Mouse (Mus musculus) kidney, embryonic 14.5 days (tissue): ENCODE data around the gene Ergic1. TPM values are rescaled to one million over a fixed set of nuclear protein-coding genes. Genes with fewer than 3 reads are reported as not detected.

Source experiments
- ATAC-seq: fragments of 200-750 bp; cut with Nextera tagmentation; 2 replicates; pipeline ENCODE4 v1.8.0; 2017; ENCODE audit warnings: moderate number of reproducible peaks, mild to moderate bottlenecking, moderate TSS enrichment, moderate library complexity; ENCODE audit not compliant: low FRiP score, low TSS enrichment
- H3K27ac ChIP-seq: fragments of 300-500 bp; sonication (generic); 2 replicates; pipeline ENCODE4 v1.5.1; 2014; ENCODE audit warnings: low read depth, mild to moderate bottlenecking, low read length, moderate library complexity, mixed read lengths
- H3K27me3 ChIP-seq: fragments of 300-500 bp; sonication (generic); 2 replicates; pipeline ENCODE4 v1.6.1; 2014; ENCODE audit warnings: mild to moderate bottlenecking, low read length; ENCODE audit not compliant: control insufficient read depth, insufficient read depth
- H3K36me3 ChIP-seq: fragments of 300-500 bp; sonication (generic); 2 replicates; pipeline ENCODE4 v1.6.1; 2014; ENCODE audit warnings: low read length, mixed read lengths; ENCODE audit not compliant: control insufficient read depth, insufficient read depth
- H3K4me1 ChIP-seq: fragments of 300-500 bp; sonication (generic); 2 replicates; pipeline ENCODE4 v1.6.1; 2014; ENCODE audit warnings: low read length, mixed read lengths; ENCODE audit not compliant: control insufficient read depth, insufficient read depth
- H3K4me2 ChIP-seq: fragments of 300-500 bp; sonication (generic); replicated peaks from 2 replicates; pipeline ENCODE4 v1.6.1; 2014; ENCODE audit warnings: low read depth, mild to moderate bottlenecking, low read length
- H3K4me3 ChIP-seq: fragments of 300-500 bp; sonication (generic); 2 replicates; pipeline ENCODE4 v1.5.1; 2014; ENCODE audit warnings: mild to moderate bottlenecking, low read length
- H3K9ac ChIP-seq: fragments of 300-500 bp; sonication (generic); 2 replicates; pipeline ENCODE4 v1.6.1; 2014; ENCODE audit warnings: low read depth, mild to moderate bottlenecking, low read length, moderate library complexity
- H3K9me3 ChIP-seq: fragments of 300-500 bp; sonication (generic); 2 replicates; pipeline ENCODE4 v1.6.1; 2016; ENCODE audit warnings: low read length; ENCODE audit not compliant: control insufficient read depth
- WGBS: fragments of 180-500 bp; shearing (Covaris S2); extraction: QIAGEN DNeasy Blood & Tissue Kit; methylation state at CpG from one replicate; pipeline ENCODE4 v1.1.7; 2014; 5-methylcytosine and 5-hydroxymethylcytosine counted together
- polyA plus RNA-seq: library from polyadenylated mRNA; unstranded; fragments of >200 nt; fragmentation: Nextera tagmentation; extraction: Ambion mirVana; gene quantifications from 2 replicates; pipeline ENCODE4 v1.2.1, GENCODE M21; 2014

Ergic1 gene
- polyA plus RNA-seq, 1 experiment from 2014 or later = 150 TPM

DNA sequence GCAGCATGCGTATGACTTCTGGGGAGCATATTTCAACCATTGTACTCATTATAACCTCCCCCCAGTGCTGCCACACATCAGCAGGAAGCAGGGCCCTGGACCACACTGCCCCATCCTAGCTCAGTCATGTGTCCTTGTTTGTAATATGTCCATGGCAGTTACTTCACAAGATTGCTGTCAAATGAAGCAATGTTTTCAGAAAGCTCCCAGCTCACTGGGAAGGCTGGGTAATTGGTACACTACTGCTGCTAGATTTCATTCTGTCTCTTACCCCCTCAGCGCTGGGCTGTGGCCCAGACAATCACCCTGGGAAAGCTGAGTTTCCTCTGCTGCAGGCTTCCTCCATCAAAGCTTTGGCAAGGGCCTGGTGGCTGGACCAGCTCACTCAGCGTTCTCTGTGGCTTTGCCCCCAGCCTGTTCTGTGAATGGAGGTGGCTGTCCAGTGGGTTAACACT lies 79.0 kb downstream of the Ergic1 start:
- WGBS = 95% methylated on average over 3 of the region's 3 CpGs
- no peaks in the 10 kb centered on the region for H3K9me3 ChIP-seq
- H3K27me3 ChIP-seq = no peaks in the 10 kb centered on the region
- H3K9ac ChIP-seq = no peak overlapping the region
- ATAC-seq = no peak
- H3K4me3 ChIP-seq = no peak overlapping the region
- H3K27ac ChIP-seq = no peak overlapping the region
- peaks cover 80% of the 10 kb centered on the region for H3K36me3 ChIP-seq
- no peak overlapping the region for H3K4me2 ChIP-seq
- no peaks in the 10 kb centered on the region for H3K4me1 ChIP-seq

DNA sequence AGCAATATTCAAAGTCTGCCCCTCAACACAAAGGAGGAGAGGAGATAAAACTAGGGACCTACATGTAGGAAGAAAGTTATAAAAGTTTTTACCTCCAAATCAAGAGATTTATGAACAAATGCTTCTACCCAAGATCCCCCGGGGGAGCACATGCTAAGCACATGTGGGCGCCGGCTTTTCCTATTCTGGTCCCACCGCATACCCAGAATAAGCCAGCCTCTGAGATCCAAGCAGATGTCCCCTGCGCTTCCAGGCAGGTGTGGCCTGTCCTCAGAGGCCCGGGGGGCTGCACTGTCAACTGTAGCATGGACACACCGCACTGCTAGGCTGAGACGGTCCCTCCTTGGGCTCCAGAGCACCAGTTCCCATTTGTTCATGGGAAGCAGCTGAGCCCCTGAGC lies 82.2 kb downstream of the Ergic1 start:
- 96% methylated on average over 8 of the region's 8 CpGs for whole genome bisulfite sequencing

DNA sequence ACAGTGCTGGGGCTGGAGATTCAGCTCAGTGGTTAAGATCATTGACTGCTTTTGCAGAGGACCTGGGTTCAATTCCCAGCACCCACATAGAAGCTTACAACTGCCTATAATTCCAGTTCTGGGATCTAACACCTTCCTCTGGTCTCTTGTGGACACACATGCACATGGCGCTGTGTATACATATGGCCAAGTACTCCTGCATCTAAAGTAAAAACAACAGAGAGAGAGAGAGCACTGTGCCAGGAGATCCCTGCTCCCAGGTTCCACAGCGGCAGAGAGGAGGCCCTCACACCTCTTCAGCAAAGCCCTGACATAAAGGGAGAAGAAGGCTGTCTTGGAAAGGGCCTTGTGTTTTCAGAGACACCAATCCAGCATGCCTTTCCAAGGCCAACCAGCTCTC lies 82.7 kb downstream of the Ergic1 start:
- Histone ChIP-seq H3K4me2 (no peak overlapping the region), H3K36me3 (peaks cover 74% of the 10 kb centered on the region), H3K4me1 (no peaks in the 10 kb centered on the region), H3K4me3 (no peak overlapping the region), H3K27ac (no peak overlapping the region), H3K9ac (no peak overlapping the region), H3K27me3 (no peaks in the 10 kb centered on the region), H3K9me3 (no peaks in the 10 kb centered on the region)
- no peak for ATAC-seq
- WGBS = 93% methylated on average over 2 of the region's 2 CpGs

More for the DNA sequence above, 82.2 kb downstream of the Ergic1 start:
- Histone ChIP-seq H3K4me2 (no peak overlapping the region), H3K9ac (no peak overlapping the region), H3K27me3 (no peaks in the 10 kb centered on the region), H3K4me1 (no peaks in the 10 kb centered on the region), H3K27ac (no peak overlapping the region), H3K36me3 (peaks cover 71% of the 10 kb centered on the region), H3K9me3 (no peaks in the 10 kb centered on the region), H3K4me3 (no peak overlapping the region)
- no peak for ATAC-seq

- H3K4me2 ChIP-seq = no peak overlapping the region
- H3K4me3 ChIP-seq = no peak overlapping the region
- H3K4me1 ChIP-seq = no peaks in the 10 kb centered on the region
- no peak overlapping the region for H3K9ac ChIP-seq
- no peaks in the 10 kb centered on the region for H3K9me3 ChIP-seq
- ATAC-seq = no peak
- H3K27ac ChIP-seq = no peak overlapping the region
- peaks cover 71% of the 10 kb centered on the region for H3K36me3 ChIP-seq
- WGBS = 91% methylated on average over 9 of the region's 9 CpGs
- H3K27me3 ChIP-seq = no peaks in the 10 kb centered on the region
Observed at GRCm38 (mm10) chr17:26644509-26645410, 83.5 kb downstream of the Ergic1 start.

DNA sequence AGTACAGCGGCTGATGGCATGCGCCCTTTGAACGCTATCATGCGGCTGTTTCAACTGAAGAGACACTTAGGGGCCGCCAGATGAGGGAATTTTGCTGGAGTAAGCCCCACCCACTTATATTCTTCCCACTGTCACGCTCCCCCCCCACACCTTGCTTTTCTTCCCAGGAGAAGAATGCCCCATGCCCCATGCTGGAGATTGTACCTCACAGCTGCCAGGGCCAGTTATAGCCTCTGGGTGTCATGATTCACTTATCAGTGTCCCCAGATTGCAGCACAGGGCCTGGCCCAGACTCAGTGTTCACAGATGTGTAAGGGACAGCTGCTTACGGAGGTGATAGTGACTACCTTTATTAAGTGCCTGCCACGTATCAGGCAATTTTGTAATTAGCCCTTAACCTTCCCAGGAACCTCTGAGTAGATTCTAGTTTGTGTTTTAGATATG lies 84.1 kb downstream of the Ergic1 start:
- no peak overlapping the region for H3K4me2 ChIP-seq
- no peak overlapping the region for H3K9ac ChIP-seq
- H3K27ac ChIP-seq = no peak overlapping the region
- H3K36me3 ChIP-seq = peaks cover 64% of the 10 kb centered on the region
- 93% methylated on average over 8 of the region's 8 CpGs for WGBS
- H3K27me3 ChIP-seq = no peaks in the 10 kb centered on the region
- H3K4me3 ChIP-seq = no peak overlapping the region
- no peaks in the 10 kb centered on the region for H3K9me3 ChIP-seq
- ATAC-seq = no peak
- no peaks in the 10 kb centered on the region for H3K4me1 ChIP-seq

- ATAC-seq = no peak
- peaks cover 50% of the 10 kb centered on the region for H3K36me3 ChIP-seq
Observed at GRCm38 (mm10) chr17:26647283-26647682, 86.0 kb downstream of the Ergic1 start.

GRCm38 (mm10) chr17:26649565-26649964 lies 88.3 kb downstream of the Ergic1 start:
- H3K4me2 ChIP-seq = no peak overlapping the region
- no peaks in the 10 kb centered on the region for H3K9me3 ChIP-seq
- H3K4me3 ChIP-seq = no peak overlapping the region
- no peak overlapping the region for H3K9ac ChIP-seq
- H3K27ac ChIP-seq = no peak overlapping the region
- no peaks in the 10 kb centered on the region for H3K4me1 ChIP-seq
- no peak for ATAC-seq
- H3K27me3 ChIP-seq = no peaks in the 10 kb centered on the region
- peaks cover 45% of the 10 kb centered on the region for H3K36me3 ChIP-seq
- WGBS = 79% methylated on average over 4 of the region's 4 CpGs

More at GRCm38 (mm10) chr17:26647283-26647682, 86.0 kb downstream of the Ergic1 start:
- Histone ChIP-seq H3K27me3 (no peaks in the 10 kb centered on the region), H3K4me2 (no peak overlapping the region), H3K27ac (peak overlapping the region; percentile 30; the same call in 1 of the 2 replicates), H3K4me1 (no peaks in the 10 kb centered on the region), H3K4me3 (no peak overlapping the region), H3K9me3 (no peaks in the 10 kb centered on the region), H3K9ac (no peak overlapping the region)
- WGBS = 42% methylated on average over 13 of the region's 13 CpGs

- ATAC-seq = no peak
- peaks cover 45% of the 10 kb centered on the region for H3K36me3 ChIP-seq
- no peak overlapping the region for H3K4me3 ChIP-seq
- no peaks in the 10 kb centered on the region for H3K27me3 ChIP-seq
- H3K4me2 ChIP-seq = no peak overlapping the region
- H3K9ac ChIP-seq = no peak overlapping the region
- 73% methylated on average over 14 of the region's 14 CpGs for WGBS
- H3K4me1 ChIP-seq = no peaks in the 10 kb centered on the region
- no peaks in the 10 kb centered on the region for H3K9me3 ChIP-seq
- 0 out of 2 replicates have a peak overlapping the region, but pooled peaks have one; percentile 17 for H3K27ac ChIP-seq
Observed at GRCm38 (mm10) chr17:26650451-26651363, 89.4 kb downstream of the Ergic1 start.
